ENCODE assay signal across 7 mouse cellular contexts in genomic region chr11:76406702-76407583, GRCm38 (mm10). TPM values are rescaled to one million over a fixed set of nuclear protein-coding genes. Genes with fewer than 3 reads are reported as not detected.
DNase-seq lines count a peak whose midpoint lies in the region; ATAC-seq lines count a peak whose summit lies in the region.

Gene Timm22, plus strand, starts transcription at chr11:76406952.

- H3K9ac ChIP-seq in embryonic facial prominence, embryonic 11.5 days (replicated peaks; ENCODE audit: low read length): peak within 1 kb of the TSS; percentile 93
- peak within 1 kb of the TSS; percentile 91 for H3K9ac ChIP-seq in midbrain, embryonic 13.5 days (replicated peaks)

- ATAC-seq in embryonic facial prominence, embryonic 11.5 days (replicated peaks; ENCODE audit: insufficient number of reproducible peaks, low FRiP score, low TSS enrichment, low read depth): peak; percentile 91
- ATAC-seq in granulocyte monocyte progenitor cell, adult 5-6 weeks (replicated peaks; ENCODE audit: poor library complexity, severe bottlenecking): peak; percentile 98
- peak; percentile 96 for ATAC-seq in midbrain, embryonic 13.5 days

- no peaks in the 10 kb centered on the region for H3K4me1 ChIP-seq in embryonic facial prominence, embryonic 11.5 days (ENCODE audit: control insufficient read depth, insufficient read depth, low read length)
- peaks cover 4% of the 10 kb centered on the region for H3K4me1 ChIP-seq in limb, embryonic 10.5 days
- H3K4me1 ChIP-seq in midbrain, embryonic 13.5 days (replicated peaks): peaks cover 21% of the 10 kb centered on the region

- peak within 1 kb of the TSS; percentile 67 for H3K4me2 ChIP-seq in embryonic facial prominence, embryonic 11.5 days (ENCODE audit: low read depth, low read length)
- peak within 1 kb of the TSS; percentile 88 for H3K4me2 ChIP-seq in midbrain, embryonic 13.5 days (replicated peaks)

- H3K27me3 ChIP-seq in embryonic facial prominence, embryonic 11.5 days (ENCODE audit: control insufficient read depth, insufficient read depth, low read length): no peaks in the 10 kb centered on the region
- H3K27me3 ChIP-seq in limb, embryonic 10.5 days (ENCODE audit: low read depth, poor library complexity, severe bottlenecking): no peaks in the 10 kb centered on the region
- no peaks in the 10 kb centered on the region for H3K27me3 ChIP-seq in midbrain, embryonic 13.5 days

- under 1% methylated on average over 46 of the region's 46 CpGs for WGBS in embryonic facial prominence, embryonic 11.5 days
- WGBS in limb, embryonic 10.5 days: under 1% methylated on average over 46 of the region's 46 CpGs
- under 1% methylated on average over 46 of the region's 46 CpGs for WGBS in midbrain, embryonic 13.5 days

- H3K4me3 ChIP-seq in embryonic facial prominence, embryonic 11.5 days (ENCODE audit: low read depth, low read length): peak within 1 kb of the TSS; percentile 91
- H3K4me3 ChIP-seq in limb, embryonic 10.5 days: peak within 1 kb of the TSS; percentile 92
- peak within 1 kb of the TSS; percentile 83 for H3K4me3 ChIP-seq in midbrain, embryonic 13.5 days (replicated peaks)

- peak; percentile 95 for DNase-seq in adrenal gland, postnatal 14 days
- peak; percentile 99 for DNase-seq in embryonic facial prominence, embryonic 11.5 days (ENCODE audit: low spot score)
- peak; percentile 98 for DNase-seq in kidney, adult 11 months
- peak; percentile 97 for DNase-seq in limb, embryonic 10.5 days (ENCODE audit: low spot score)
- peak; percentile 91 for DNase-seq in spleen, adult 12 weeks (ENCODE audit: low spot score)

- H3K36me3 ChIP-seq in embryonic facial prominence, embryonic 11.5 days (replicated peaks; ENCODE audit: control insufficient read depth, insufficient read depth, low read depth, low read length): no peaks in the 10 kb centered on the region
- H3K36me3 ChIP-seq in limb, embryonic 10.5 days: peaks cover 20% of the 10 kb centered on the region
- peaks cover 10% of the 10 kb centered on the region for H3K36me3 ChIP-seq in midbrain, embryonic 13.5 days

- peak within 1 kb of the TSS; percentile 57 for H3K27ac ChIP-seq in embryonic facial prominence, embryonic 11.5 days (replicated peaks; ENCODE audit: low read depth, low read length)
- H3K27ac ChIP-seq in limb, embryonic 10.5 days: peak within 1 kb of the TSS; percentile 94
- H3K27ac ChIP-seq in midbrain, embryonic 13.5 days: peak within 1 kb of the TSS; percentile 54

- no peaks in the 10 kb centered on the region for H3K9me3 ChIP-seq in embryonic facial prominence, embryonic 11.5 days (replicated peaks; ENCODE audit: control insufficient read depth, low read length)
- no peaks in the 10 kb centered on the region for H3K9me3 ChIP-seq in limb, embryonic 10.5 days (replicated peaks)
- no peaks in the 10 kb centered on the region for H3K9me3 ChIP-seq in midbrain, embryonic 13.5 days

RNA-seq across cellular contexts. Expression of gene Timm22, which starts in this region (rescaled TPM):
- 35.6 and 37.6 TPM in 2 replicates for total RNA-seq in adrenal gland, postnatal 14 days (2021)
- 138 TPM in 2 replicates for polyA plus RNA-seq in embryonic facial prominence, embryonic 11.5 days (2014; fragmentation: Nextera tagmentation; extraction: Ambion mirVana)
- 21.3 and 32.4 TPM in 2 replicates for total RNA-seq in granulocyte monocyte progenitor cell, adult 5-6 weeks (2014; fragmentation: Nextera tagmentation)
- 9.9 and 13.9 TPM in 2 replicates for total RNA-seq in granulocyte monocyte progenitor cell, adult 5-6 weeks (2017)
- polyA plus RNA-seq in limb, embryonic 10.5 days (2016; fragmentation: Nextera tagmentation; extraction: Ambion mirVana): 144 and 147 TPM in 2 replicates
- 96.3 and 102 TPM in 2 replicates for polyA plus RNA-seq in midbrain, embryonic 13.5 days (2015; fragmentation: Nextera tagmentation; extraction: Ambion mirVana)

Comparison
In these comparisons a context has a peak if more than half of its experiments do, and no peak if none do; other contexts are left out.
1. Peak in every context shown above with its lines: DNase-seq, ATAC-seq, H3K4me3 ChIP-seq and H3K27ac ChIP-seq.